Mouse (Mus musculus) kidney, adult 2 months (tissue): ENCODE results near the gene Nup50.

Source experiments
- CTCF ChIP-seq: fragments of 200-500 bp; conservative IDR thresholded peaks from 2 replicates; pipeline ENCODE4 v1.5.1; 2011; ENCODE audit warnings: low read depth, mild to moderate bottlenecking, control low read depth, low read length, moderate library complexity, mixed read lengths; ENCODE audit not compliant: insufficient read depth, insufficient read length
- POLR2A ChIP-seq: fragments of 200-500 bp; IDR thresholded peaks from one replicate; pipeline ENCODE4 v1.6.1; 2011; ENCODE audit warnings: low read depth, low read length, control low read depth

GRCm38 (mm10) chr15:84968534-84968933, 45.3 kb downstream of the Nup50 start:
- TF ChIP-seq CTCF (no peak), POLR2A (no peak)
